Mouse (Mus musculus): ENCODE results near the gene Ppp4r1.
A peak's percentile ranks its signal among the peaks of the same experiment; 100 is the strongest.

The Ppp4r1 gene

DNA sequence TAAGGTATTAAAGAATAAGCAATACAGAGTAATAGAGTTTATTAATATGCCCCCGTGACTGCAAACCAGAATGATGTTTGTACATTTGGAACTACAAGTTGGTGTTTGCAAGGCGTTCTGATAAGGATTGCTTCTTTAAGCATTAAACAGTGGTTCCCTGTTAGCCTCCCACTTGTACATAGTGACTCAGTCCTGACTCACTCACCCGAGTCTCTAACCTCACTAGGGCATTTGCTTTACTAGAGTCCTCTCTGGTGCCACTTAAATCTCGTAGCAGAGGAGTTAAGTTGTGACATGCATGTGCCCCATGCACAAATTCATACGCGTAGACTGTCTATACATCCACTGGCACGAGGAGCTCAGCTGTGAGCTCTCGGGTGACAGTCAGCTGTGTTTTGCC, 31.4 kb downstream of the Ppp4r1 start:
- Histone ChIP-seq H3K27me3 (ENCODE audit: control insufficient read depth, insufficient read depth, low read length, poor library complexity, severe bottlenecking) (no peaks in the 10 kb centered on the region), H3K36me3 (ENCODE audit: control insufficient read depth, insufficient read depth, low read length, poor library complexity, severe bottlenecking) (peaks cover 16% of the 10 kb centered on the region)
- DNase-seq (ENCODE audit: low read depth, low spot score), result no peak

DNA sequence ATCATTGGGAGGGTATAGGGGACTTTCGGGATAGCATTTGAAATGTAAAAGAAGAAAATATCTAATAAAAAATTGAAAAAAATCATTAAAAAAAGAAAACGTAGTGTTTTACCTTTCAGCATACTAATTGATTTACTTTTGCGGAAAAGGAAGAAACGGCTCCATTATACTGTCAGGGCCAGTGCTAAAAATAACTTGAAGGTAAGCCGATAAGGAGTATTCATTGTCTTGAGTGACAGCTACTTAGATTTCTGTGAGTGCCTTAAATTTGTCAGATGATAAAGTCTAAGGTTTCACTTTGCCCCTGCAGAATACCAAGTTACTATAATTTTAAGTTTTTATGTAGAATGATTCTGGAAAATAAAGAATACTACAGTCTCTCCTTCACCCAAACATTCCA, 37.8 kb downstream of the Ppp4r1 start:
- no peak for DNase-seq (ENCODE audit: low read depth, low spot score)
- Histone ChIP-seq H3K36me3 (ENCODE audit: control insufficient read depth, insufficient read depth, low read length, poor library complexity, severe bottlenecking) (peaks cover 7% of the 10 kb centered on the region; the same call in 1 of the 2 replicates), H3K27me3 (ENCODE audit: control insufficient read depth, insufficient read depth, low read length, poor library complexity, severe bottlenecking) (no peaks in the 10 kb centered on the region)

DNA sequence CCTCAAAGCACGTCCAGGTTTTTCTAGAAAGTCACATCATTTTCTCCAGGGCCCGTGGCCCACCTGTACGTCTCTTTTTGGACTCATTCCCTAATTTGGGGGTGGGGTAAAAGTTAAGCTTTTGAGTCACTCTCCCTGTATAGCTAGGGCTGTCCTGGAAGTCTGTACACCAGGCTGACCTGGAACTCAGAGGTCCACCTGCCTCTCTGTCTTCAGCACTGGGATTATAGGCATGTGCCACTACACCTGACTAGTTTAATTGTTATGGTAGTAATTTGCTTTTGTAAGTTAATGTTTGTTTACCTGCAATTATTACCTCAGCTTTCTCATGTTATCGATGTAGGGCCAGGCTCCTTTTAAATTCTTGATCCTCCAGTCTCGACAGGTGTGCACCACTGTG, 40.0 kb downstream of the Ppp4r1 start:
- peaks cover 6% of the 10 kb centered on the region; the same call in 1 of the 2 replicates for H3K36me3 ChIP-seq (ENCODE audit: control insufficient read depth, insufficient read depth, low read length, poor library complexity, severe bottlenecking)
- DNase-seq (ENCODE audit: low read depth, low spot score), result no peak
- no peaks in the 10 kb centered on the region for H3K27me3 ChIP-seq (ENCODE audit: control insufficient read depth, insufficient read depth, low read length, poor library complexity, severe bottlenecking)

DNA sequence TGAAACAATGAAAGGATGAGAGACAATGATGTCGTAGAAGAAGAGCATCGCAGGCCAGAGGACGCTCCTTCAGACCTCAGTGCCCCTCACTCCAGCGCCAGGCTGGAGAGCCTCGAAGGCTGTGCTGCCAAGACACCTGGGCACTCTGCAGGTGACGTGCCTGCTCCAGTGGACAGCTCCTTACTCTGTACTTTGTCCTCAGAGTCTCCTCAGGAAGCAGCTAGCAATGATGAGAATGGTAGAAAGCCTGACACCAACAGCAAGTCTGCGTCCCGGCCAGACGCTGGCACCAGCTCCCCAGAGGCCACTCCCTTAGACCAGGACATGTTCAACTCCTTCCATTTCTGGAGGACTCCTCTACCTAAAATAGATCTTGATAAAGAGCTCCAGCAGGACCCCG, 41.9 kb downstream of the Ppp4r1 start:
- DNase-seq (ENCODE audit: low read depth, low spot score), result no peak
- peaks cover 9% of the 10 kb centered on the region for H3K36me3 ChIP-seq (ENCODE audit: control insufficient read depth, insufficient read depth, low read length, poor library complexity, severe bottlenecking)
- H3K27me3 ChIP-seq (ENCODE audit: control insufficient read depth, insufficient read depth, low read length, poor library complexity, severe bottlenecking), result no peaks in the 10 kb centered on the region

DNA sequence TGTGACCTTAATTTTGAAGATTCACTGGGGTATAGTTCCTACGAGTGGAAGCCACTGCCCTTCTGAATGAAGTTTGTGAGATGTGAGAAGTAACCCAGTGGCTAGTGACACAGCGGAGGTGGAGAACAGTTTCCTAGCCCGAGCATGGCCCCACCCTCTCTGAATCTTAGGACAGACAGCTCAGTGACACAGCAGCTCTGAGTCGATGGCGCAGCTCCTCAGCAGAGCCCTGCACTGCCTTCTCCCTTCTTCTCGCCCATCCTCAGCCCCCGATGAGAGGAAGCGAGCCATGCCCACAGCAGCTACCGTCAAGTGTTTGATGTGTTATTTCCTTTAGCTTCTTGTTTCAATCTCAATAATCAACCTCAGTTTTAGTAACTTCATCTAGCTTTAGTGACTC, 43.9 kb downstream of the Ppp4r1 start:
- DNase-seq (ENCODE audit: low read depth, low spot score), result peak; percentile 3
- H3K27me3 ChIP-seq (ENCODE audit: control insufficient read depth, insufficient read depth, low read length, poor library complexity, severe bottlenecking), result no peaks in the 10 kb centered on the region
- peaks cover 12% of the 10 kb centered on the region for H3K36me3 ChIP-seq (ENCODE audit: control insufficient read depth, insufficient read depth, low read length, poor library complexity, severe bottlenecking)

DNA sequence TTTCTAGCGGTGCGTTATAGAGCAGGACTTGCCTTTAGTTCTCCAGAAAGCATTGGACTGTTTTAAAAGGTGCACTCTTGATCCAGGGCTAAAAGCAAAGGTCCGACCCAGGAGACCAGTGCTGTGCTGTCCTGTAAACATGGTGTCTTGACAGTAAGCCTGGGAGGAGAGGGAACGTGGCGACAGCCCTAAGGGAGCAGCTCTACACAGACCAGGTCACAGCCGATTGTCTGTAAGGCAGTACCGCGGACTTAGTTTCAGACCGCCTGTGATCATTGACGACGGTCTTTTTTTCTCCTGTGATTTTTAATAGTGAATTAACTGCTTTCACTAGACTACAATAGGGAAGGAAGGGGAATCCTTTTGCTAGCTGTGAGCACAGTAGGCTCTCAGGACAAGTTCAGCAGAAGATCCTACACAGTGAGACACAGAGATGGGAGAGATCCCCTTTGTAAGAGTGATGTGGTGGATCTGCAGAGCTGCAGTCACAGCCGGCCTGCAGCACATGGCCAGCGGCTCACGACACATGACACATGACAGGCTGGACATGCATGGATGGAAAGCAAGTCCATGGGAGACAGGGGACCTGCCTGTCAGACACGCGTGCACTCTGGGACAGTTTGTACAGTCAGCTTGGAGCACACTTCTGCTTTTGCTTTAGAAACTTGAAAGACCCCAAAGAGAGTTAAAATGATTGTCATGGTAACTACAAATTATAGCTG, 44.9 kb downstream of the Ppp4r1 start:
- H3K36me3 ChIP-seq (ENCODE audit: control insufficient read depth, insufficient read depth, low read length, poor library complexity, severe bottlenecking), result peaks cover 16% of the 10 kb centered on the region
- DNase-seq (ENCODE audit: low read depth, low spot score), result peak; percentile 39
- no peaks in the 10 kb centered on the region for H3K27me3 ChIP-seq (ENCODE audit: control insufficient read depth, insufficient read depth, low read length, poor library complexity, severe bottlenecking)

DNA sequence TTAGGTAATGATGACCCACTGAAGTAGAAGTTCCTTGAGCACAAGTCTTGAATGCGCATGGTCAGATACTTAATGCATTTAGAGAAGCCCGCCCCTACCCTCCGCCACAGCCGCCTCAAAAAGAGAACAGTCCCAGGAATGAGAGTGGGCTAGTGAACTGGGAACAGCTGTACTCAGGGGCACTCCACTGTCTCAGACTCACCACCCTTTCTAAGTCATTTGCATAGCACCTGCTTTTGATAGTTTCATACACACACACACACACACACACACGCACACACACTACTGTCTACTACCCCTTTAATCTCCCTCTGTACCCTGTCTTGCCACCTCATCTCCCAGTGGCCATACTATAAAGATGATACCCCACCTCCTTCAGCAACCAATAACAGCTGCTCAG, 45.5 kb downstream of the Ppp4r1 start:
- DNase-seq (ENCODE audit: low read depth, low spot score), result peak; percentile 26
- peaks cover 16% of the 10 kb centered on the region for H3K36me3 ChIP-seq (ENCODE audit: control insufficient read depth, insufficient read depth, low read length, poor library complexity, severe bottlenecking)
- H3K27me3 ChIP-seq (ENCODE audit: control insufficient read depth, insufficient read depth, low read length, poor library complexity, severe bottlenecking), result no peaks in the 10 kb centered on the region

DNA sequence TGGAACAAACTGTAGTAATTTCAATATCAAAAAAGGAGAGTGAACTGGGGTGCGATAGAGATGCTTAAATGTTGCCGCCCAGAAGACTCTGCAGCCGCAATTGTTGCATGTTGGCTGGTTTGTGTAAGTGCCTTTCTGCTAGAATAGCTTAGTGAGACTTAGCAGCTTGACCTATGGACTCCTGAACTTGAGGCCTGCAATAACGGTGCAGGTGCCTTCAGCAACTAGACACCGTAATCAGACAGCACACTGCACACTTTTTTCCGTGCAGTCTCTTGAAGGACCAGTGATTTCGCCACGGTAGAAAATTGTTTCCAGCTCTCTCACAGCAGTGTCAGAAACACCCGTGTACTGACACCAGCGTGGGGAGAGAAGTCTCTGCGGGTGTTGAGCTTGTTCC, 46.6 kb downstream of the Ppp4r1 start:
- Histone ChIP-seq H3K27me3 (ENCODE audit: control insufficient read depth, insufficient read depth, low read length, poor library complexity, severe bottlenecking) (no peaks in the 10 kb centered on the region), H3K36me3 (ENCODE audit: control insufficient read depth, insufficient read depth, low read length, poor library complexity, severe bottlenecking) (peaks cover 20% of the 10 kb centered on the region)
- no peak for DNase-seq (ENCODE audit: low read depth, low spot score)

DNA sequence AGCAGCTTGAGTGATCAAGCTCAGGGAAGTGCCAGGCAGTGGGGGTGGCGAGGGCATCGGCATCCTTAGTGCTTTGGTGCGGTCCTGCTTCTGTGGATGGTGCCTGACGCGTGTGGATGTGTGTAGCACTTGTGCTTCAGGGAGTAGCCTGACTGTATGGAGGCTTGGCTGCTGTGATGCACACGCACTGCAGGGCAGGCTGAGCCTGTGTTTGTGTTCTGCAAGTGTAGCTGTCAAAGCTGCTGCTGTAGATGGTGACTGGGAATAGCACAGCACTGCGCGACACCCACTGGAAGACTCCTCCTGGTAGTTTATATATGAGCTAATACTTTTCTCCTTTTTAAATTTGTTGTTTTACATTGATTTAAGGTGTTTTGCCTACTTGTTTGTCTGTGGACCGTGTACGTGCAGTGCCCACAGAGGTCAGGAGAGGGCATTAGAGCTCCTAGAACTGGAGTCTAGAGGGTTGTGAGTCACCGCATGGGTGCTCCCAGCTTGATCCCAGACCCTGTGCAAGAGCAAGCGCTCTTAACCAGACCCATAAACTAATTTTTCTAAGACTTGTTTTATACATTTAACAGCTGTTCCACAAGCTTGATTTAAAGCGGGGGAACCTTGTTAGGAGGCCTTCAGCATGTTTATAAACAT, 48.0 kb downstream of the Ppp4r1 start:
- DNase-seq (ENCODE audit: low read depth, low spot score), result no peak
- no peaks in the 10 kb centered on the region for H3K27me3 ChIP-seq (ENCODE audit: control insufficient read depth, insufficient read depth, low read length, poor library complexity, severe bottlenecking)
- peaks cover 18% of the 10 kb centered on the region for H3K36me3 ChIP-seq (ENCODE audit: control insufficient read depth, insufficient read depth, low read length, poor library complexity, severe bottlenecking)

DNA sequence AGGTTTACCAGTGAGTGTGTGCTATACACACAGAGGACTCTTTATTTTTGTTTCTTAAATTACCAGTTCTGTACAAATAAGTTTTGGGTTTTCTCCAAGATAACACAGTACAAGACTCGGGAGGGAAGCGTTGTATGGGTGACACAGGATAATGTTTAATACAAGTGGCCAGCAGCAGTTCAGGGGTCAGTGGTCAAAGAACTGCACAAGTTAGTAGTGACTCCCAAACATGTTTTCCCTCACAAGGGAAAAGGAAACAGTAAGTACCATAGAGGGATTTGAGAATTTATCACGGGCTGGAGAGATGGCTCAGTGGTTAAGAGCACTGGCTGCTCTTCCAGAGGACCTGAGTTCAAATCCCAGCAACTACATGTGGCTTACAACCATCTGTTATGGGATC, 51.5 kb downstream of the Ppp4r1 start:
- Histone ChIP-seq H3K36me3 (ENCODE audit: control insufficient read depth, insufficient read depth, low read length, poor library complexity, severe bottlenecking) (peaks cover 22% of the 10 kb centered on the region), H3K27me3 (ENCODE audit: control insufficient read depth, insufficient read depth, low read length, poor library complexity, severe bottlenecking) (no peaks in the 10 kb centered on the region)
- DNase-seq (ENCODE audit: low read depth, low spot score), result no peak

DNA sequence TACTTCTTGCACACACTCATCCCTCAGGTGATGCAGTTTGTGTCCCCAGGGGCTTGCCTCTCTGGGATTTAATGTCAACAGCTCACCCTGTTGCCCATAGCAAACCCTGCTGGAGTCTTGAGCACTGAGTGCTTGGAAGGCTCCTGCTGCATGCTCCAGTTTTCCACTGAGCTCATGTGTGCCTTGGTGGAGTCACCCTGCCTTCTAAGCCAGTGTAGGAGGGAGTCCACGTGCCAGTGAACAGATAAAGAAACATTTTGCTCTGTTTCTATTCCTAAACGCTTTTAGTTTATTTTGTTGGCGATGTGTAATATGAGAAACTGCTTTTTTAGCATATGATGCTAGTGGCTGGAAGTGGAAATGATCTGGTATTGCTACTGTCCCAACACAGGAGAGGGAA, 54.4 kb downstream of the Ppp4r1 start:
- no peak for DNase-seq (ENCODE audit: low read depth, low spot score)
- no peaks in the 10 kb centered on the region for H3K27me3 ChIP-seq (ENCODE audit: control insufficient read depth, insufficient read depth, low read length, poor library complexity, severe bottlenecking)
- peaks cover 17% of the 10 kb centered on the region for H3K36me3 ChIP-seq (ENCODE audit: control insufficient read depth, insufficient read depth, low read length, poor library complexity, severe bottlenecking)

DNA sequence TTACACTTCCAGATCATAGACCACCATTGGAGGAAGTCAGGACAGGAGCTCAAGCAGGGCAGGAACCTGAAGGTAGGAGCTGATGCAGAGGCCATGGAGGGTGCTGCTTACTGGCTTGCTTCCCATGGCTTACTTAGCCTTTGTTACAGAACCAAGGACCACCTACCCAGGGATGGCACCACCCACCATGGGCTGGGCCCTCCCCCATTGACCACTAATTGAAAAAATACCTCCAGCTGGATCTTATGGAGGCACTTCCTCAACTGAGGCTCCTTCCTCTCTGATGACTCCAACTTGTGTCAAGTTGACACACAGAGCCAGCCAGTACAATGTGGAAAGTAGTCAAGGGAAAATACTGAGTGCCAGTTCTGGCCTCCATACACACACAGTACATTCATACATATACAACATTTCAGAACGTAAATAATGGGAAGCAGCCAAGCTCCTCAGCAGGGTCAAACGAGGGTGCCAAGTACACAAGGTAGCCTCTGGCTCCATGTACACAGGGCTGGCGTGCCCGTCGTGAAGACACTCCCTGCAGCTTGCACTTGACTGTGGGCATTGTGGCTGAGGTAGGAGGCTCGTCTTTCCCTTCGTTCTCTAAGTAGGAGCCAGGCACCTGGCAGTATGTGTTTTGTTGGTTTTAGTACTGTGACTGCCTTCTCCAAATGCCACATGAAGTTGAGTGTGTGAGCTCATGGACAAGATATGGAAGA, 57.3 kb downstream of the Ppp4r1 start:
- no peak for DNase-seq (ENCODE audit: low read depth, low spot score)
- Histone ChIP-seq H3K27me3 (ENCODE audit: control insufficient read depth, insufficient read depth, low read length, poor library complexity, severe bottlenecking) (no peaks in the 10 kb centered on the region), H3K36me3 (ENCODE audit: control insufficient read depth, insufficient read depth, low read length, poor library complexity, severe bottlenecking) (peaks cover 13% of the 10 kb centered on the region)

DNA sequence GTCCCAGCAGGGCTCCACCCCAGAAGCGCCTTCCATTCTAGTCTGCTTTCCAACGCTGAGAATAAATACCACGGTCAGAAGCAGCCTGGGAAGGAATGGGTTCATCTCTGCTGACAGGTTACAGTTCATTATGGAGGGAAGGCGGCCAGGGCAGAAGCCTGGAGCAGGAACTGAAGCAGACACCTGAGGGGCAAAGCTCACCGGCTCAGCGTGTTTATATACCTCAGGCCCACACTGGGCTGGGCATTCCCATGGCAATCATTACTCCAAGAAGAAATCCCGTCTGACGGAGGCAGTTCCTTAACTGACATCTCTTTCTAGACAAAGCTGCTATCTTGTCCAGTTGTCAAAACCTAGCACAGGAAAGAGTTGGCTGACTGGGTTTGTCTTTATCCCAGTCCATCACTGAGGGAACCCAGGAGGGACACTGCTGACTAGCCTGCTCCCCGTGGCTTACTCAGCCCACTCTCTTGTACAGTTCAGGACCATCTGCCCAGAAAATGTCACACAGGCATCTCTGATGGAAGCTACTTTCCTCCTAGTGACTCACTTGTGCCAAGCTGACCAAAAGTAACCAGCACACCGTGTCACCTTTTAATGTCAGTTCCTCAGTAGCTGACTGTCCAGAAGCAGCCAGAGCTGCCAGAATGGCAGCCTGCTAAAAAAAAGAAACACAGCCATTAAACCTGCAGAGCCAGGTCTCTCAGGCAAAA, 60.5 kb downstream of the Ppp4r1 start:
- H3K27me3 ChIP-seq (ENCODE audit: control insufficient read depth, insufficient read depth, low read length, poor library complexity, severe bottlenecking), result no peaks in the 10 kb centered on the region
- DNase-seq (ENCODE audit: low read depth, low spot score), result no peak
- peaks cover 5% of the 10 kb centered on the region for H3K36me3 ChIP-seq (ENCODE audit: control insufficient read depth, insufficient read depth, low read length, poor library complexity, severe bottlenecking)

DNA sequence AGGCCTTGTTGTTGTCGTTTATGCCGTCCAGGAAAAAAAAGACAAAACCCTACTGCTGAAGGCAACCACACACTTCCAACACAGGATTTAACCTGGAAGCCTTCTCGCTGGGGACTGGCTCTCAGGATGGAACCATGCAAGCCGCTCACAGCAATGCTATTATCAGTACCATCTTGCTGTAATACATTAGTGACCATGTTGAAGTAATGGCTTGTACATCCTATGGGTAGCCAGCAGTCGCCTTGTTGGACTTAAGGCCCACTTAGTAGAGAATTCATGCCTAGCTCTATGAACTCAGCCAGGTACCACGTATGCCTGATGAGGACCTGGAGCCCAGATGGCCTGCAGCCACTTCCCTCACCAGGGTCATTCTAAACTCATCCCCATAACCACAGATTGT, 63.0 kb downstream of the Ppp4r1 start:
- DNase-seq (ENCODE audit: low read depth, low spot score), result no peak
- Histone ChIP-seq H3K27me3 (ENCODE audit: control insufficient read depth, insufficient read depth, low read length, poor library complexity, severe bottlenecking) (no peaks in the 10 kb centered on the region), H3K36me3 (ENCODE audit: control insufficient read depth, insufficient read depth, low read length, poor library complexity, severe bottlenecking) (peaks cover 5% of the 10 kb centered on the region)
